Mouse (Mus musculus) limb, embryonic 10.5 days (tissue): Measurements from ENCODE around the gene Emilin1. TPM values are rescaled to one million over a fixed set of nuclear protein-coding genes. Genes with fewer than 3 reads are reported as not detected.
A peak's percentile ranks its signal among the peaks of the same experiment; 100 is the strongest.
"Not testable (repeated sequence)": the region's sequence is repeated elsewhere in the genome, so short reads cannot be mapped to it uniquely, and the experiment has no call there.

Experiments
- DNase-seq: peaks from one replicate; pipeline ENCODE4 v3.0.0-alpha.2; 2017; ENCODE audit warnings: low spot score
- H3K27ac ChIP-seq: fragments of 300-500 bp; sonication (generic); 2 replicates; pipeline ENCODE4 v1.5.1; 2016; ENCODE audit warnings: mild to moderate bottlenecking
- H3K27me3 ChIP-seq: fragments of 300-500 bp; sonication (generic); 2 replicates; pipeline ENCODE4 v1.6.1; 2016; ENCODE audit warnings: low read depth, mild to moderate bottlenecking; ENCODE audit not compliant: poor library complexity, severe bottlenecking
- H3K36me3 ChIP-seq: fragments of 300-500 bp; sonication (generic); 2 replicates; pipeline ENCODE4 v1.6.1; 2016; ENCODE audit warnings: mild to moderate bottlenecking, moderate library complexity
- H3K4me1 ChIP-seq: fragments of 300-500 bp; sonication (generic); 2 replicates; pipeline ENCODE4 v1.6.1; 2016
- H3K4me3 ChIP-seq: fragments of 300-500 bp; sonication (generic); 2 replicates; pipeline ENCODE4 v1.5.1; 2016; ENCODE audit warnings: mild to moderate bottlenecking, moderate library complexity
- H3K9me3 ChIP-seq: fragments of 300-500 bp; sonication (generic); replicated peaks from 2 replicates; pipeline ENCODE4 v1.6.1; 2016; ENCODE audit warnings: mild to moderate bottlenecking
- WGBS: fragments of 180-500 bp; shearing (Covaris S2); methylation state at CpG from one replicate; pipeline ENCODE4 v1.1.7; 2016; 5-methylcytosine and 5-hydroxymethylcytosine counted together
- polyA plus RNA-seq: library from polyadenylated mRNA; unstranded; fragments of >200 nt; fragmentation: Nextera tagmentation; extraction: Ambion mirVana; gene quantifications from 2 replicates; pipeline ENCODE4 v1.2.1, GENCODE M21; 2016

The Emilin1 gene
- 202 and 241 TPM in 2 replicates for polyA plus RNA-seq

- H3K4me3 ChIP-seq: peak within 1 kb of the TSS; percentile 63
- WGBS: 4% methylated on average over 13 of the region's 13 CpGs
- peak; percentile 92 for DNase-seq
- H3K27ac ChIP-seq: peak within 1 kb of the TSS; percentile 97
- H3K27me3 ChIP-seq: no peaks in the 10 kb centered on the region
- no peaks in the 10 kb centered on the region for H3K9me3 ChIP-seq
- H3K4me1 ChIP-seq: peaks cover 98% of the 10 kb centered on the region
- peaks cover 31% of the 10 kb centered on the region for H3K36me3 ChIP-seq
These were observed at the start of gene Emilin1 for GRCm38 (mm10) chr5:30913060-30913841. Gene Emilin1, plus strand, starts transcription at chr5:30913402.

GRCm38 (mm10) chr5:30863852-30864251 is 49.4 kb upstream of the Emilin1 start:
- H3K27ac ChIP-seq: no peak overlapping the region
- peaks cover 16% of the 10 kb centered on the region for H3K4me1 ChIP-seq
- no peaks in the 10 kb centered on the region for H3K9me3 ChIP-seq
- no peaks in the 10 kb centered on the region for H3K27me3 ChIP-seq
- DNase-seq: peak; percentile 27
- no peak overlapping the region for H3K4me3 ChIP-seq
- peaks cover 7% of the 10 kb centered on the region; the same call in 1 of the 2 replicates for H3K36me3 ChIP-seq
- whole genome bisulfite sequencing: 47% methylated on average over 4 of the region's 4 CpGs

- DNase-seq: peak; percentile 29
- Histone ChIP-seq H3K4me3 (no peak overlapping the region), H3K27ac (0 out of 2 replicates have a peak overlapping the region, but pooled peaks have one; percentile 14), H3K4me1 (peaks cover 21% of the 10 kb centered on the region), H3K27me3 (no peaks in the 10 kb centered on the region), H3K36me3 (peaks cover 7% of the 10 kb centered on the region; the same call in 1 of the 2 replicates), H3K9me3 (no peaks in the 10 kb centered on the region)
- 51% methylated on average over 15 of the region's 15 CpGs for WGBS
These were observed 48.9 kb upstream of the Emilin1 start for GRCm38 (mm10) chr5:30864322-30864721.

- Histone ChIP-seq H3K4me1 (peaks cover 29% of the 10 kb centered on the region), H3K27ac (no peak overlapping the region), H3K4me3 (no peak overlapping the region), H3K27me3 (no peaks in the 10 kb centered on the region), H3K9me3 (no peaks in the 10 kb centered on the region), H3K36me3 (peaks cover 22% of the 10 kb centered on the region)
- 90% methylated on average over 3 of the region's 3 CpGs for WGBS
- no peak for DNase-seq
These were observed 46.3 kb upstream of the Emilin1 start for GRCm38 (mm10) chr5:30866871-30867270.

GRCm38 (mm10) chr5:30867712-30868111 is 45.5 kb upstream of the Emilin1 start, which contains the start of gene Tmem214:
Gene Tmem214, plus strand, starts transcription at chr5:30868012.
- H3K9me3 ChIP-seq: no peaks in the 10 kb centered on the region
- no peak for DNase-seq
- H3K4me1 ChIP-seq: peaks cover 29% of the 10 kb centered on the region
- peak within 1 kb of the TSS; percentile 92 for H3K4me3 ChIP-seq
- no peaks in the 10 kb centered on the region for H3K27me3 ChIP-seq
- peak within 1 kb of the TSS; percentile 92 for H3K27ac ChIP-seq
- H3K36me3 ChIP-seq: peaks cover 31% of the 10 kb centered on the region
- WGBS: 94% methylated on average over 3 of the region's 3 CpGs

GRCm38 (mm10) chr5:30868981-30869380 is 44.2 kb upstream of the Emilin1 start:
- H3K36me3 ChIP-seq: peaks cover 43% of the 10 kb centered on the region
- H3K9me3 ChIP-seq: no peaks in the 10 kb centered on the region
- H3K4me3 ChIP-seq: peak overlapping the region; percentile 92
- peak; percentile 65 for DNase-seq
- H3K27me3 ChIP-seq: no peaks in the 10 kb centered on the region
- H3K4me1 ChIP-seq: peaks cover 25% of the 10 kb centered on the region
- H3K27ac ChIP-seq: peak overlapping the region; percentile 92
- WGBS: 16% methylated on average over 9 of the region's 9 CpGs

- peaks cover 48% of the 10 kb centered on the region for H3K36me3 ChIP-seq
- H3K27ac ChIP-seq: peak overlapping the region; percentile 92
- H3K4me3 ChIP-seq: peak overlapping the region; percentile 92
- H3K27me3 ChIP-seq: no peaks in the 10 kb centered on the region
- WGBS: under 1% methylated on average over 63 of the region's 63 CpGs
- no peaks in the 10 kb centered on the region for H3K9me3 ChIP-seq
- H3K4me1 ChIP-seq: peaks cover 20% of the 10 kb centered on the region
- peak; percentile 93 for DNase-seq
These were observed 43.6 kb upstream of the Emilin1 start for GRCm38 (mm10) chr5:30869405-30870130.

GRCm38 (mm10) chr5:30870131-30870406 is 43.1 kb upstream of the Emilin1 start:
- 29% methylated on average over 2 of the region's 2 CpGs for WGBS
- H3K4me3 ChIP-seq: peak overlapping the region; percentile 92
- no peaks in the 10 kb centered on the region for H3K9me3 ChIP-seq
- no peak for DNase-seq
- H3K27ac ChIP-seq: peak overlapping the region; percentile 92
- no peaks in the 10 kb centered on the region for H3K27me3 ChIP-seq
- peaks cover 15% of the 10 kb centered on the region for H3K4me1 ChIP-seq
- peaks cover 49% of the 10 kb centered on the region for H3K36me3 ChIP-seq

GRCm38 (mm10) chr5:30872574-30872973 is 40.6 kb upstream of the Emilin1 start:
- Histone ChIP-seq H3K27me3 (no peaks in the 10 kb centered on the region), H3K9me3 (no peaks in the 10 kb centered on the region), H3K36me3 (peaks cover 72% of the 10 kb centered on the region), H3K27ac (no peak overlapping the region), H3K4me3 (no peak overlapping the region), H3K4me1 (peaks cover 17% of the 10 kb centered on the region)
- 90% methylated on average over 9 of the region's 9 CpGs for WGBS
- DNase-seq: no peak

- Histone ChIP-seq H3K27ac (no peak overlapping the region), H3K9me3 (no peaks in the 10 kb centered on the region), H3K27me3 (no peaks in the 10 kb centered on the region), H3K4me3 (no peak overlapping the region), H3K4me1 (peaks cover 22% of the 10 kb centered on the region), H3K36me3 (peaks cover 78% of the 10 kb centered on the region)
- DNase-seq: no peak
- 91% methylated on average over 7 of the region's 7 CpGs for WGBS
These were observed 38.8 kb upstream of the Emilin1 start for GRCm38 (mm10) chr5:30874365-30874764.

GRCm38 (mm10) chr5:30878616-30879015 is 34.6 kb upstream of the Emilin1 start:
- Histone ChIP-seq H3K36me3 (peaks cover 46% of the 10 kb centered on the region), H3K9me3 (no peaks in the 10 kb centered on the region), H3K4me1 (peaks cover 24% of the 10 kb centered on the region), H3K4me3 (no peak overlapping the region), H3K27ac (peak overlapping the region; percentile 54; the same call in 1 of the 2 replicates), H3K27me3 (no peaks in the 10 kb centered on the region)
- no peak for DNase-seq
- 31% methylated on average over 6 of the region's 6 CpGs for WGBS

- DNase-seq: no peak
- H3K4me3 ChIP-seq: no peak overlapping the region
- H3K36me3 ChIP-seq: peaks cover 37% of the 10 kb centered on the region
- H3K27ac ChIP-seq: peak overlapping the region; percentile 54; the same call in 1 of the 2 replicates
- H3K9me3 ChIP-seq: no peaks in the 10 kb centered on the region
- H3K4me1 ChIP-seq: peaks cover 24% of the 10 kb centered on the region
- no peaks in the 10 kb centered on the region for H3K27me3 ChIP-seq
- 83% methylated on average over 5 of the region's 5 CpGs for WGBS
These were observed 33.8 kb upstream of the Emilin1 start for GRCm38 (mm10) chr5:30879347-30879943.

- Histone ChIP-seq H3K4me1 (peaks cover 28% of the 10 kb centered on the region), H3K36me3 (peaks cover 14% of the 10 kb centered on the region)
- WGBS: 85% methylated on average over 4 of the region's 4 CpGs
- not testable (repeated sequence) for H3K27ac ChIP-seq, H3K27me3 ChIP-seq, DNase-seq, H3K9me3 ChIP-seq, H3K4me3 ChIP-seq
These were observed 31.4 kb upstream of the Emilin1 start for GRCm38 (mm10) chr5:30881839-30882238.
